Mouse (Mus musculus): ENCODE measurements at regions not wholly inside any gene's neighbourhood (a gene's known extent, or its start where the extent isn't known, plus 50 kb on each side); places are given as distances from the start of the nearest gene placed in this dataset.

DNA sequence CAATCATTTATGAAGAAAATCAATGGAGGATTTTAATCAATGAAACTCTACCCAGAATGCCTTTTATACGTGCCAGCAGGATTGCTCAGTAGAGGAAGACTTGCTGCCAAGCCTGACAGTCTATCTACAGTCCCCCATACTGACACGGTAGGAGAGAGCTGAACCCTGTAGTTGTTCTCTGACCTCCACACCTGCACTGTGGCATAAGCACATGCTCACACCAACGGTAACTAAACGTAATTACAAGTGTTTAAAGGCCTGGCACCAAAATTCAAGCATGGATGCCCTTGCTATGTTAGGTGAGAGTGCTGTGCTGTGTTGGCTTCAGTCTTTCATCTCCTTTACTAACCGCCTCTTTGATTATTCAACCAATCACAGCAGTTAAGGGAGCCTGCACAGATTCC is 190.8 kb downstream of the Pfkfb3 start:
- DNase-seq (ENCODE audit: low spot score in 2 of 2) = no peak

DNA sequence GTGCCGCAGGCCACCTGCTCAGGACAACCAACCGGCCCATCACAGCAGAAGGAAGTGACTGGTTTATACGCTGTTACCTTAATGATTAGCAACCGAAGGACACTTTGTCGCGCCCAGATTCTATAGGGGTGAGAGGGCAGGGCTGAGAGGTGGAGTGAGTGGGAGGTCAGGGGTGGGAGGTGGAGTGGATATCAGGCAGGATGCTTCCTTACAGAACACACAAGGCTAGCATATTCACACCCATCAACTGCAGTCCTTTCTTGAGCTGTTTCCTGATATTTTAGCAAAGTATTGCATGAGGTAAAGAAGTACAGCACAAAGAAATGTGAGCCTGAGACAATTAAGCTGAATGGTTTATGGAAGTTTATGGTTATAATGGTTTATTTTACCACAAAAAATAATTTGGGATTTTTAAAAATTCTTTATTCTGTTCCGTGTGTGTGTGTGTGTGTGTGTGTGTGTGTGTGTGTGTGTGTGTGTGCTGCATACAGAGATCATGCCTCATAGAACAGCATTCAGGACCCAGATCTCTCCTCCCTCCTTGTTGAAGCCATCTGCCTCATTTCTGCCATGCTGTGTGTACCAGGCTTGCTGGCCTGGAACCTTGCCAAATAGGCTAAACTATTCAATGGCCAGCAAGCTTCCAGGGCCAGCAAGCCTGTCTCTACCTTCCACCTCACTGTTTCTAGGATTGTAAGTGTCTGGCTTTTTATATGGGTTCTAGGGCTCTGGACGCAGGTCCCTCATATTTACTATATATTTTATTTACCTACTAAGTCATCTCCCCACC is 190.5 kb downstream of the Prkcq start:
- no peak for DNase-seq (ENCODE audit: low spot score in 2 of 2)

DNA sequence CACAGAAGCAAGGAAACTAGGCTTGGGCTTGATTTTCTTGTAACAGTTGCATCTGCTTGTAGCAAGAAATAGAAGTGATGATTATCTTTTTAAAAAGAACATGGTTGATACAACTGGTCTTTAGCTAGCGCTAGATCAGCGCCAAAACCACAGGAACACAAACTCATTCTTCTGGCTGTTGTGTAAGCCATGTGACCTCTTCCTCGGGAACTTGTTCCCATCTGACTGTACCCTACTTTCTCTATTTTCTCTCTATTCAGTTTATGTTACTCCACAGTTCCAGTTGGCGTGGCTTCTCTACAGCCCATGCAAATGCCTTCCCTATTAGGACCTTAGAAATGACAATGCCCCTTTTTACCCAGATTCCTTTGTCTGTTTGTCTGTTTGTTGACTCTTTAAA is 187.4 kb downstream of the Prkcq start:
- no peak for DNase-seq (ENCODE audit: low spot score in 2 of 2)

DNA sequence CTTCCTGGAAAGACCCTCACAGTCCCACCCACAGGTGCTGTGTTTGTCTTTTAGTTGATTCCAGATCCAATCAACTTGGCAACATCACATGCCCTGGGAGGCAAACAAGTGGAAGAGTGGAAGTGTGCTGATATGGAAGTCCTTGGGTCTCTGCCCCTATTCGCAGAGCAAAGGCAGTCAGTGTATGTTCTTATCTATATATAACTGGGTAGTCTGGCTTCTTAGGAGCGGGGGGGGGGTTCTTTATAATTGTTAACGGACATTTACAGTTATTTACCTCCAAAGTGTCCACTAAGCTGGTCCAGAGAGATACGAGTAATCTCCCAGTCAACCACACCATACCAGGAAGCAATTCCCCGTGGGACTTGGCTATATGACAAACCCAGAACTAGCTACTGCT is 184.8 kb downstream of the Prkcq start:
- no peak for DNase-seq (ENCODE audit: low spot score in 2 of 2)

DNA sequence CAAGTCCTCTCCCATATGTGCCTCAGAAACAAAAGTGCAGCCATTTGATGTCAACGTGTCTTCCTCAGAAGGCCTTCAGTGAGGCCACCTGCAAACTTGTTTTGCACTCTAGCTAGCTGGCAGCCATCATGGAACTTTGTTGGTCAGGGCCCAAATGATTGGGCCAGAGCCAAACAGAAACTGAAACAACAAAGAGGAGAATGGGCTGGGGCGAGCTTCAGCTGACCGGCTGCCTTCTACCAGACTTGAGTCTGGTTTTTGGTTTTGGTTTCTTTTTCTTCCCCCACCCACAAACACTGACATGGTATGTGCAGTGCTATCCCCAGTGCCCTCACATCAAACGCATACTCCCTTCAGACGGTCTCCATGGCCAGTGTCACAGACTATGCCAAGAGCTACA is 183.7 kb downstream of the Prkcq start:
- no peak for DNase-seq (ENCODE audit: low spot score in 2 of 2)

Measured in right cerebral cortex, postnatal 36 days (tissue).